Mouse (Mus musculus): ENCODE measurements around the gene Rtp2. TPM values are rescaled to one million over a fixed set of nuclear protein-coding genes. Genes with fewer than 3 reads are reported as not detected.

The Rtp2 gene
- polyA plus RNA-seq, 1 experiment from 2014 or later = 0.29 TPM

DNA sequence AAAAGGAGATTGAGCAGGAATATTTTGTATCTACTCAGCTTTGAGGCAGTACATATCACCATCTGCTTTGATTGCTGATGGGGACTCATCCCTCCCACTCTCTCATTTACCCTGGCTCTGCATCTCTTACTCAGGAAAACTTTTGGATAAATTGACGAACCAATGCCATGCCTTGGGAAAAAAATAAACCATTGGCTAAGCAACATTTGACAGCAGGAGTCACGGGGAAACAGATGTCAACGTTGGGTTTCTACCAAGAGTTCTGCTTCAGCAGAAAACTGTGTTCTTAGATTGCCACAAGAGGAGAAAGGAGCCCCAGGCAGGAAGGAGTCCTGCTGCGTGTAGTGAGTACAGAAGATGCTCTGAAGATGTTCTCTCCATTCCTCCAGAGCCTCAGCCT is 32.1 kb downstream of the Rtp2 start:
- no peak for ATAC-seq (ENCODE audit: low FRiP score)
- 89% methylated on average over 4 of the region's 4 CpGs for WGBS
- Histone ChIP-seq H3K4me1 (peaks cover 13% of the 10 kb centered on the region), H3K9me3 (no peaks in the 10 kb centered on the region), H3K27me3 (peaks cover 11% of the 10 kb centered on the region; the same call in 1 of the 2 replicates), H3K36me3 (replicated peaks) (no peaks in the 10 kb centered on the region), H3K4me3 (replicated peaks) (no peak overlapping the region), H3K9ac (no peak overlapping the region), H3K4me2 (no peak overlapping the region), H3K27ac (no peak overlapping the region)

DNA sequence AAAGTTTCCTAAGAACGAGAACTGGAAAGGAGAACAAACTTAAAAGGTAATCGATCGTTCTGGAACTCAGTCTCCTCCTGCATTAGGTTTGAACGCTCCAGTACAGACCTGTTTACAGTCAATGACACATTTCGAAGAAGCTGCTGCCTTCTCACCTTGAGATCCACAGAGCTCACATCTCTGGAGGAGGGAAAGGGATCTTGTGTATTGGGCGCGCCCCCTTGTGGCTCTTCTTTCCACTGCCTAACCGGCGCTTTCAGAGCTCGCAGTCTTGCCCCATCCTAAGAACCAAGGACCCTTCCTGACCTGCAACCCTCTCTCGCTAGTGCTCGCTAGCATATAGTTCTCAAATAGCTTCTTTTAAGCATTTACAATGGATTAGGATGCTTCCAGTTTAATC is 33.4 kb downstream of the Rtp2 start:
- H3K4me3 ChIP-seq (replicated peaks) = no peak overlapping the region
- peak; percentile 83 for ATAC-seq (ENCODE audit: low FRiP score)
- H3K36me3 ChIP-seq (replicated peaks) = no peaks in the 10 kb centered on the region
- WGBS = 13% methylated on average over 12 of the region's 12 CpGs
- H3K27me3 ChIP-seq = peaks cover 11% of the 10 kb centered on the region; the same call in 1 of the 2 replicates
- H3K9ac ChIP-seq = no peak overlapping the region
- peak overlapping the region; percentile 50 for H3K4me2 ChIP-seq
- H3K27ac ChIP-seq = no peak overlapping the region
- no peaks in the 10 kb centered on the region for H3K9me3 ChIP-seq
- H3K4me1 ChIP-seq = peaks cover 13% of the 10 kb centered on the region

DNA sequence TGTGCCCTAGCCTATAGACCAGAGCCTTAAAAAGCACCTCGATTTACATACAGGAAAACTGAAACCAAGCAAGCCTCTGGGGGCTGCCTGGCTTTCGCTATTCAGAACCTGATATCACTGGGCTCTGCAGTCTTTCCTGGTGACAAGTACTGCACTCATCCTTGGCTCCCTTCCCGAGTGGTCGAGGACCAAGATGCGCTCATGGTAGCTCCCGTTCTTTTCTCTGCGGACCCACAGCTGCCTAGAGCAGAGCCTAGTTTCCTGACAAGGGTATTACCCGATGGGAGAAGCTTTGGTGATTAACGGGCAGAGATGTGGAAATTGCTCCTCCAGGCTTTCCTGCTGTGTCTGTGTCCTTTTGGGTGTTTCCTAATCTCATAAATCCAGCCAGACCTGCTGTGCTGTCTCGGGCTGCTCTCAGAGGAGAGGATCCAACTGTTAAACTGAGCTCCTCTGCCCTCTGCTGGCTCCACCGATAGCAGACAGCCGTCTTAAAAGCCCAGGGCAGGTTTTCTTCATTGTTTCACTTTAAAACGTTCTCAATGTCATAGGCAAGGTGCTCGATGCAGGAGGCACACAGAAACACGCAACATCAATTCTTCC is 34.1 kb downstream of the Rtp2 start:
- Histone ChIP-seq H3K4me2 (peak overlapping the region; percentile 50), H3K9me3 (no peaks in the 10 kb centered on the region), H3K27ac (no peak overlapping the region), H3K36me3 (replicated peaks) (no peaks in the 10 kb centered on the region), H3K4me3 (replicated peaks) (peak overlapping the region; percentile 20), H3K27me3 (peaks cover 11% of the 10 kb centered on the region; the same call in 1 of the 2 replicates), H3K9ac (peak overlapping the region; percentile 9; the same call in 1 of the 2 replicates), H3K4me1 (peaks cover 13% of the 10 kb centered on the region)
- peak; percentile 88 for ATAC-seq (ENCODE audit: low FRiP score)
- WGBS = 8% methylated on average over 15 of the region's 15 CpGs

DNA sequence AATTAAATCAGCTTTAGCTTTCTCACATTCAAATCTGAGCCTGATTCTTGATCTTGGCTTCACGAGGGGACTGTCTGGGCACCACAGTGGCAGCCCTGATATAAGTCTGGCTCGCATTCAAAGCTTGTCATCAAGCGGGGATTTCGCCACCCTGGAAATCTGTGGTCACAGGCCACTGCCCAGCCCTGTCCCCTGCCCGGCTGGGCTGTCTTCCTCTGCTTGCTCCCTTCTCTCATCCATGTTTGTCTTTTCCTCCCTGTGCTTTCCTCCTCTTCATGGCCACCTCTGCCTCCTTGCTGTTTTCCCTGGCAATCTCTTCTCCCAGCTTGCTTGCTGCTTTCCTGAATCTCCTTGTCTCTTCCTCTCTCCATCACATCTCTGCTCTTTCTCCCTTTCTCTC is 34.7 kb downstream of the Rtp2 start:
- Histone ChIP-seq H3K4me1 (peaks cover 13% of the 10 kb centered on the region), H3K27ac (no peak overlapping the region), H3K27me3 (peaks cover 15% of the 10 kb centered on the region), H3K4me2 (peak overlapping the region; percentile 50; the same call in 1 of the 2 replicates), H3K9ac (0 out of 2 replicates have a peak overlapping the region, but pooled peaks have one; percentile 9), H3K9me3 (no peaks in the 10 kb centered on the region), H3K36me3 (replicated peaks) (no peaks in the 10 kb centered on the region), H3K4me3 (replicated peaks) (no peak overlapping the region)
- WGBS = 60% methylated on average over 5 of the region's 5 CpGs
- no peak for ATAC-seq (ENCODE audit: low FRiP score)

DNA sequence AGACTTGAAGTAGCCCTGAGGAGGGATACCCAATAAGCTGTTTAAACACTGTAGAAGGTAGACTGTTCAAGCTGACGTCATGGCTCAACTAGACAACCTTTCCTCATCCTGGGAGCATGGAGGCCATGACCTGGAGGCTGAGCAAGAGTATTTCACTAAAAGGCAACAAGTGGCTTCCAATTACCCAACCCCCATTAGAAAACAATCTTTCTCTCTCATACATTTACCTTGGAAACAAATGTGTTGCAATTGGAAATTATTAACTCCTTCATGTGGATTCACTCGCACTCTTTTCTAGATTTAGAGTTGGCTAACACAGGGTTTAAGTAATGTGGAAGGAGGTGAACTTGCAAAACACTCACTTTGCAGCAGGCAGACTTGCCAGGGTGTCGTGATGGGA is 37.1 kb downstream of the Rtp2 start:
- H3K4me3 ChIP-seq (replicated peaks) = no peak overlapping the region

DNA sequence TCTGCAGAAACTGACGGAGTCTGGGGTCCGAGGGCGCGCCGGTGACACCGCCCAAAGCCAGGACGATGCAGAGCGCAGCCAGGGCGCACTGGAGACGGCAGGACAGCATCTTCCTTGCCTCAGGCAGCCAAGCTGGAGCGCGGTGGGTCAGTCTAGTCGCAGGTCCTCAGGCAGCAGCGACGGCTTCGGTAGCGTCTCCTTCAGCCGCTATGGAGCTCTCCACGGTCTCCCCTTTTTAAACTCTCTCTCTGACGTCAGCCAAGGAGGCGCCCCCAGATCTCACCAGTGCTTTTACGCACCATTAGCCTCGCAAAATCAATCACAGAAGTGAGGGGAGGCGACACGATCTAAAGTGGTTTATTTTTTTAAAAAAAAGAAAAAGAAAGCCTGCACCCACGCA is 41.6 kb downstream of the Rtp2 start, which contains the start of gene Sst:
Gene Sst (minus strand): TSS at position 323 of the 400 bp plus-strand sequence.
- ATAC-seq (ENCODE audit: low FRiP score) = no peak
- 5% methylated on average over 26 of the region's 26 CpGs for WGBS

More for the DNA sequence above, 37.1 kb downstream of the Rtp2 start:
- 87% methylated on average over 3 of the region's 3 CpGs for WGBS
- H3K9me3 ChIP-seq = no peaks in the 10 kb centered on the region
- no peak for ATAC-seq (ENCODE audit: low FRiP score)
- no peak overlapping the region for H3K9ac ChIP-seq
- H3K4me2 ChIP-seq = no peak overlapping the region
- H3K27ac ChIP-seq = no peak overlapping the region
- peaks cover 18% of the 10 kb centered on the region for H3K4me1 ChIP-seq
- peaks cover 38% of the 10 kb centered on the region for H3K27me3 ChIP-seq
- no peaks in the 10 kb centered on the region for H3K36me3 ChIP-seq (replicated peaks)

DNA sequence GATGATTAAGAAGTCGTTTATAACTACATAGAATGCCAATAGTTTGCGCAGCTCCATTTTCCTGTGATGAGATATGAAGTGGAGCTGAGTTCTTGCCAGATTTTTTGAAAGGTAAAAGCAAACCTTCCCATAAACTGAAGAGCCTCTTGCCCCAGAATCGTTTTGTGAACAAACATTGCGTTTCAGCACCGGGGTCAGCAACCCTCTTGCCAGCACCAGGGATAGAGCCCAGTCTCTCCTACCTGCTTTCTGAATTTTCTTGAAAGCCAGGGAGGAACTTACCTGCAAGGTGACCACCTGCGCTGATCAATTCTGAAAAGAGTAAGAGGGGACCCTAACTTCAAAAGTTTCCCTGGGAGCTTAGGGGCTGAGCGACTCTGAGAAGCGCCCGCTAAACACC is 42.0 kb downstream of the Rtp2 start:
- H3K9ac ChIP-seq = no peak overlapping the region
- no peaks in the 10 kb centered on the region for H3K9me3 ChIP-seq
- no peak overlapping the region for H3K27ac ChIP-seq
- peaks cover 34% of the 10 kb centered on the region for H3K27me3 ChIP-seq
- peak overlapping the region; percentile 31; the same call in 1 of the 2 replicates for H3K4me2 ChIP-seq
- peaks cover 6% of the 10 kb centered on the region for H3K4me1 ChIP-seq
- H3K36me3 ChIP-seq (replicated peaks) = no peaks in the 10 kb centered on the region
- WGBS = 7% methylated on average over 9 of the region's 9 CpGs
- ATAC-seq (ENCODE audit: low FRiP score) = no peak
- peak overlapping the region; percentile 9; the same call in 1 of the 2 replicates for H3K4me3 ChIP-seq (replicated peaks)

More for the DNA sequence above, 41.6 kb downstream of the Rtp2 start, which contains the start of gene Sst:
- Histone ChIP-seq H3K27me3 (peaks cover 34% of the 10 kb centered on the region), H3K9me3 (no peaks in the 10 kb centered on the region), H3K9ac (no peak within 1 kb of the TSS), H3K4me1 (peaks cover 6% of the 10 kb centered on the region), H3K27ac (no peak within 1 kb of the TSS), H3K4me2 (peak within 1 kb of the TSS; percentile 31), H3K4me3 (replicated peaks) (peak within 1 kb of the TSS; percentile 9; the same call in 1 of the 2 replicates), H3K36me3 (replicated peaks) (no peaks in the 10 kb centered on the region)

DNA sequence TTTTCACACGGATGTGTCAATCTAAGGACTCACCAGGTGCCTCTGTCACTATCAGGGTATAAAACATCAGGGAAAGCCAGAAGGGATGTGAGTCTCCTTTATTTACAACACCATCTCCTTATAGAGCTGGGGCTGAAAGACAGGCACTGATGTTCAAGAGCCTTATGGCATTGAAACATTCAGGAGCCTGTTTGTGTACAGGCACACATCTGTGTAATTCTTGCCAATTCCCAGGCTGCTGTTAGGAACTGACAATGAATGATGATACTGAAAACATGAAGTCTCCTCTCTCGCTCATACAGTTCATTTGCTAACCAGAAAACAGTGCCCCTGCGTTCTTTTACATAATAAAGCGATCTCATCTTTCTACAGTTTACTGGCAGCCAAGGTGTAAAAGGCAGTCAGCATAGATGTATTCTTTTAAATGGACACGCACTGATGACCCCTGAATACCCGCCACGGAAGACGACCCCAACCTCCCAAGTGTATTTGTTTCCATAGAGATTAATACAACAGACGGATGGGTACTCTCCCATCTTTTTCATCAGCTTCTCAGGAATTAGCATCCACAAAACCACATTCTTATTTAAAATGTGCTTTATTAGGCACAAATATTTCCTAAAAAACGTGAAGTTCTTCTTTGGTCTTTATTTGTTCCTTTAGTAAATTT is 44.1 kb downstream of the Rtp2 start:
- 74% methylated on average over 10 of the region's 10 CpGs for WGBS
- ATAC-seq (ENCODE audit: low FRiP score) = no peak

DNA sequence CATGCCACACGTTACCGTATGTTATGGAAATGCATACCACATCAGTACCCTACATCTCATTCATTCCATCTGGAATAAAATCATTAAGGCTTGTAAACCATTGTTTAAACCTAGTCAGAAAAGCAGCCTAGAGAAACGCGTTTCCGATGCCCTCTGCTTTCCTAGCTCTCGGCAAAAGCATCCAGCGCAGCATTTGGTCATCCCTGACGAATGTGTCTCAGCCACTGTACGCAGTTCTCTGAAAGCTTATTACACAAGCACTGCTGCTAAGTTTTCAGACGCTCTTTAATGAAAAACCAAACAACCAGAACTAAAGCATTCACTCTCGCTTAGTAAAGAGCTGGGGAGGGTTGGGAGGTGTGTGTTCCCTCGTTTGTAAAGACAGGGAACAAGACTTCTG is 47.1 kb downstream of the Rtp2 start:
- peaks cover 7% of the 10 kb centered on the region for H3K27me3 ChIP-seq
- no peak overlapping the region for H3K9ac ChIP-seq
- H3K9me3 ChIP-seq = no peaks in the 10 kb centered on the region
- H3K4me3 ChIP-seq (replicated peaks) = no peak overlapping the region
- H3K4me1 ChIP-seq = no peaks in the 10 kb centered on the region
- H3K27ac ChIP-seq = no peak overlapping the region
- no peak overlapping the region for H3K4me2 ChIP-seq
- WGBS = 78% methylated on average over 12 of the region's 12 CpGs
- H3K36me3 ChIP-seq (replicated peaks) = no peaks in the 10 kb centered on the region
- ATAC-seq (ENCODE audit: low FRiP score) = no peak

More for the DNA sequence above, 44.1 kb downstream of the Rtp2 start:
- Histone ChIP-seq H3K27me3 (peaks cover 34% of the 10 kb centered on the region), H3K9ac (no peak overlapping the region), H3K36me3 (replicated peaks) (no peaks in the 10 kb centered on the region), H3K27ac (no peak overlapping the region), H3K4me2 (no peak overlapping the region), H3K9me3 (no peaks in the 10 kb centered on the region), H3K4me1 (peaks cover 6% of the 10 kb centered on the region), H3K4me3 (replicated peaks) (no peak overlapping the region)

Other genes with a start within 250 kb of the Rtp2 start
- 43.4 and 45.5 TPM in 2 replicates for gene Sst, start 41.4 kb downstream of the Rtp2 start, polyA plus RNA-seq (2016; fragmentation: Nextera tagmentation; extraction: Ambion mirVana)
- gene Gm37419, start 56.1 kb upstream of the Rtp2 start, polyA plus RNA-seq (2016; fragmentation: Nextera tagmentation; extraction: Ambion mirVana) = not detected in 2 replicates
- 0.40 and 0.42 TPM in 2 replicates for gene Bcl6, start 56.5 kb upstream of the Rtp2 start, polyA plus RNA-seq (2016; fragmentation: Nextera tagmentation; extraction: Ambion mirVana)

Data from forebrain, embryonic 12.5 days (tissue).